Mouse (Mus musculus): ENCODE measurements around the gene Atp5j2. TPM values are rescaled to one million over a fixed set of nuclear protein-coding genes. Genes with fewer than 3 reads are reported as not detected.

The Atp5j2 gene
- total RNA-seq, 2 experiments from 2014 or later, result 292 to 295 TPM

Other genes starting within 250 kb of the Atp5j2 start
- gene Smurf1, start 226.2 kb downstream of the Atp5j2 start, total RNA-seq (2021), result 10 to 100 TPM; 39.0 to 39.7 TPM
- gene Gm4871, start 159.3 kb downstream of the Atp5j2 start, total RNA-seq (2021), result not detected
- gene 1700018F24Rik, start 149.1 kb downstream of the Atp5j2 start, total RNA-seq (2021), result not detected
- gene Arpc1a, start 108.2 kb downstream of the Atp5j2 start, total RNA-seq (2021), result 100 to 1,000 TPM; 226 to 230 TPM
- gene Kpna7, start 108.0 kb downstream of the Atp5j2 start, total RNA-seq (2021), result not detected
- gene Arpc1b, start 77.8 kb downstream of the Atp5j2 start, total RNA-seq (2021), result 10 to 100 TPM; 41.3 to 48.7 TPM
- 100 to 1,000 TPM in 1 of 2 experiments, 10 to 100 TPM in 1; 99.5 to 114 TPM for gene Pdap1, start 51.8 kb downstream of the Atp5j2 start, total RNA-seq (2021)
- gene Bud31, start 51.7 kb downstream of the Atp5j2 start, total RNA-seq (2021), result 10 to 100 TPM; 78.1 to 85.5 TPM
- 10 to 100 TPM; 14.1 to 15.2 TPM for gene Ptcd1, start 25.0 kb downstream of the Atp5j2 start, total RNA-seq (2021)
- gene Cpsf4, start 24.8 kb downstream of the Atp5j2 start, total RNA-seq (2021), result 10 to 100 TPM; 27.6 to 28.4 TPM
- 1 to 10 TPM; 9.0 to 9.8 TPM for gene Zkscan14, start 9.8 kb upstream of the Atp5j2 start, total RNA-seq (2021)
- 10 to 100 TPM; 11.9 to 12.7 TPM for gene Zkscan5, start 12.5 kb upstream of the Atp5j2 start, total RNA-seq (2021)
- gene Zfp655, start 39.7 kb upstream of the Atp5j2 start, total RNA-seq (2021), result 10 to 100 TPM; 25.0 to 25.2 TPM
- gene Zscan25, start 88.4 kb upstream of the Atp5j2 start, total RNA-seq (2021), result 10 to 100 TPM; 14.8 to 19.6 TPM
- not detected for gene Cyp3a57, start 153.2 kb upstream of the Atp5j2 start, total RNA-seq (2021)

Measured in layer of hippocampus, postnatal 14 days (tissue).